Mouse (Mus musculus): Measurements from ENCODE around the gene Castor2.

GRCm38 (mm10) chr5:134169231-134169630 is 69.7 kb downstream of the Castor2 start:
- no peak for TF ChIP-seq POLR2A (IDR thresholded peaks at IDR 0.05; ENCODE audit: insufficient read depth, low read depth, low read length)
- no peak for TF ChIP-seq CTCF (IDR thresholded peaks at IDR 0.05; ENCODE audit: insufficient read depth, low read depth, low read length)

All from olfactory bulb, adult 2 months (tissue).